Mouse (Mus musculus) neural tube, embryonic 13.5 days (tissue): ENCODE data around the gene Ptprn2. TPM values are rescaled to one million over a fixed set of nuclear protein-coding genes. Genes with fewer than 3 reads are reported as not detected.

ENCODE experiments used
- ATAC-seq: fragments of 200-750 bp; cut with Nextera tagmentation; 2 replicates; pipeline ENCODE4 v1.8.0; 2017; ENCODE audit warnings: low read depth, mild to moderate bottlenecking, moderate TSS enrichment, moderate library complexity
- H3K27ac ChIP-seq: fragments of 300-500 bp; sonication (generic); replicated peaks from 2 replicates; pipeline ENCODE4 v1.5.1; 2015; ENCODE audit warnings: moderate library complexity, mild to moderate bottlenecking, inconsistent platforms
- H3K27me3 ChIP-seq: fragments of 300-500 bp; sonication (generic); 2 replicates; pipeline ENCODE4 v1.6.1; 2015; ENCODE audit warnings: mild to moderate bottlenecking, inconsistent platforms
- H3K36me3 ChIP-seq: fragments of 300-500 bp; sonication (generic); 2 replicates; pipeline ENCODE4 v1.6.1; 2015; ENCODE audit warnings: mild to moderate bottlenecking, inconsistent platforms
- H3K4me1 ChIP-seq: fragments of 300-500 bp; sonication (generic); replicated peaks from 2 replicates; pipeline ENCODE4 v1.6.1; 2015; ENCODE audit warnings: inconsistent platforms
- H3K4me2 ChIP-seq: fragments of 300-500 bp; sonication (generic); 2 replicates; pipeline ENCODE4 v1.6.1; 2015; ENCODE audit warnings: inconsistent platforms, mild to moderate bottlenecking, moderate library complexity
- H3K4me3 ChIP-seq: fragments of 300-500 bp; sonication (generic); 2 replicates; pipeline ENCODE4 v1.5.1; 2015; ENCODE audit warnings: mild to moderate bottlenecking, inconsistent platforms
- H3K9ac ChIP-seq: fragments of 300-500 bp; sonication (generic); 2 replicates; pipeline ENCODE4 v1.6.1; 2015; ENCODE audit warnings: moderate library complexity, mild to moderate bottlenecking, inconsistent platforms
- H3K9me3 ChIP-seq: fragments of 300-500 bp; sonication (generic); 2 replicates; pipeline ENCODE4 v1.6.1; 2016; ENCODE audit warnings: inconsistent platforms
- WGBS: fragments of 180-500 bp; shearing (Covaris S2); methylation state at CpG from one replicate; pipeline ENCODE4 v1.1.7; 2015; 5-methylcytosine and 5-hydroxymethylcytosine counted together
- polyA plus RNA-seq: library from polyadenylated mRNA; unstranded; fragments of >200 nt; fragmentation: Nextera tagmentation; extraction: Ambion mirVana; gene quantifications from 2 replicates; pipeline ENCODE4 v1.2.1, GENCODE M21; 2015

Ptprn2 gene
- polyA plus RNA-seq, 1 experiment from 2014 or later: 10.6 TPM

- 0 out of 2 replicates have a peak overlapping the region, but pooled peaks have one; percentile 13 for H3K27ac ChIP-seq
- H3K27me3 ChIP-seq: no peaks in the 10 kb centered on the region; the same call in none of the 2 replicates
- H3K9me3 ChIP-seq: no peaks in the 10 kb centered on the region
- H3K4me1 ChIP-seq: peaks cover 20% of the 10 kb centered on the region
- WGBS: 79% methylated on average over 4 of the region's 4 CpGs
- ATAC-seq: no peak
- no peak overlapping the region for H3K4me2 ChIP-seq
- peaks cover 10% of the 10 kb centered on the region for H3K36me3 ChIP-seq
- no peak overlapping the region for H3K4me3 ChIP-seq
- no peak overlapping the region for H3K9ac ChIP-seq
These were observed 706.5 kb downstream of the Ptprn2 start for GRCm38 (mm10) chr12:117192001-117192400.

GRCm38 (mm10) chr12:117196721-117197425 is 711.4 kb downstream of the Ptprn2 start:
- Histone ChIP-seq H3K4me2 (peak overlapping the region; percentile 37), H3K36me3 (no peaks in the 10 kb centered on the region), H3K27ac (peak overlapping the region; percentile 80), H3K27me3 (no peaks in the 10 kb centered on the region; the same call in none of the 2 replicates), H3K9me3 (no peaks in the 10 kb centered on the region), H3K4me3 (no peak overlapping the region), H3K4me1 (peaks cover 57% of the 10 kb centered on the region), H3K9ac (peak overlapping the region; percentile 58)
- peak; percentile 85 for ATAC-seq
- 5% methylated on average over 12 of the region's 12 CpGs for WGBS

GRCm38 (mm10) chr12:117198093-117198492 is 712.6 kb downstream of the Ptprn2 start:
- H3K4me2 ChIP-seq: no peak overlapping the region
- 49% methylated on average over 8 of the region's 8 CpGs for WGBS

GRCm38 (mm10) chr12:117200117-117200516 is 714.6 kb downstream of the Ptprn2 start:
- Histone ChIP-seq H3K4me3 (no peak overlapping the region), H3K4me2 (no peak overlapping the region), H3K9ac (peak overlapping the region; percentile 35; the same call in 1 of the 2 replicates), H3K36me3 (no peaks in the 10 kb centered on the region), H3K27me3 (no peaks in the 10 kb centered on the region), H3K9me3 (no peaks in the 10 kb centered on the region), H3K4me1 (peaks cover 77% of the 10 kb centered on the region), H3K27ac (no peak overlapping the region)
- 21% methylated on average over 9 of the region's 9 CpGs for WGBS
- ATAC-seq: no peak

More at GRCm38 (mm10) chr12:117198093-117198492, 712.6 kb downstream of the Ptprn2 start:
- Histone ChIP-seq H3K4me3 (no peak overlapping the region), H3K4me1 (peaks cover 70% of the 10 kb centered on the region), H3K9me3 (no peaks in the 10 kb centered on the region), H3K27me3 (no peaks in the 10 kb centered on the region; the same call in 1 of the 2 replicates), H3K9ac (no peak overlapping the region), H3K27ac (peak overlapping the region; percentile 80; the same call in 1 of the 2 replicates), H3K36me3 (no peaks in the 10 kb centered on the region)
- ATAC-seq: no peak

GRCm38 (mm10) chr12:117200590-117200989 is 715.1 kb downstream of the Ptprn2 start:
- H3K27ac ChIP-seq: no peak overlapping the region
- no peaks in the 10 kb centered on the region for H3K9me3 ChIP-seq
- no peaks in the 10 kb centered on the region for H3K27me3 ChIP-seq
- H3K4me3 ChIP-seq: no peak overlapping the region
- H3K9ac ChIP-seq: no peak overlapping the region
- H3K36me3 ChIP-seq: no peaks in the 10 kb centered on the region
- H3K4me1 ChIP-seq: peaks cover 73% of the 10 kb centered on the region
- 53% methylated on average over 5 of the region's 5 CpGs for WGBS
- H3K4me2 ChIP-seq: no peak overlapping the region
- no peak for ATAC-seq

GRCm38 (mm10) chr12:117203506-117203905 is 718.0 kb downstream of the Ptprn2 start:
- H3K4me3 ChIP-seq: no peak overlapping the region
- no peak overlapping the region for H3K4me2 ChIP-seq
- peak overlapping the region; percentile 61 for H3K27ac ChIP-seq
- ATAC-seq: no peak
- peaks cover 46% of the 10 kb centered on the region for H3K4me1 ChIP-seq
- no peaks in the 10 kb centered on the region for H3K9me3 ChIP-seq
- 29% methylated on average over 7 of the region's 7 CpGs for WGBS
- no peak overlapping the region for H3K9ac ChIP-seq
- H3K36me3 ChIP-seq: no peaks in the 10 kb centered on the region
- no peaks in the 10 kb centered on the region for H3K27me3 ChIP-seq

- Histone ChIP-seq H3K9me3 (no peaks in the 10 kb centered on the region), H3K36me3 (no peaks in the 10 kb centered on the region), H3K9ac (no peak overlapping the region), H3K27me3 (no peaks in the 10 kb centered on the region), H3K27ac (no peak overlapping the region), H3K4me1 (peaks cover 33% of the 10 kb centered on the region), H3K4me3 (no peak overlapping the region), H3K4me2 (no peak overlapping the region)
- ATAC-seq: no peak
These were observed 719.4 kb downstream of the Ptprn2 start for GRCm38 (mm10) chr12:117204905-117205304.

GRCm38 (mm10) chr12:117207421-117208120 is 722.1 kb downstream of the Ptprn2 start:
- no peaks in the 10 kb centered on the region for H3K27me3 ChIP-seq
- WGBS: 65% methylated on average over 4 of the region's 4 CpGs
- no peak overlapping the region for H3K4me3 ChIP-seq
- ATAC-seq: no peak
- H3K36me3 ChIP-seq: no peaks in the 10 kb centered on the region
- H3K4me2 ChIP-seq: no peak overlapping the region
- no peaks in the 10 kb centered on the region for H3K9me3 ChIP-seq
- no peak overlapping the region for H3K9ac ChIP-seq
- no peak overlapping the region for H3K27ac ChIP-seq
- H3K4me1 ChIP-seq: peaks cover 14% of the 10 kb centered on the region

- H3K36me3 ChIP-seq: 0 out of 2 replicates have a peak, but pooled peaks cover 4% of the 10 kb centered on the region
- H3K27me3 ChIP-seq: no peaks in the 10 kb centered on the region
- no peak overlapping the region for H3K9ac ChIP-seq
- H3K27ac ChIP-seq: no peak overlapping the region
- H3K9me3 ChIP-seq: no peaks in the 10 kb centered on the region
- WGBS: 91% methylated on average over 4 of the region's 4 CpGs
- no peak for ATAC-seq
- peaks cover 7% of the 10 kb centered on the region; the same call in 1 of the 2 replicates for H3K4me1 ChIP-seq
- H3K4me3 ChIP-seq: no peak overlapping the region
- no peak overlapping the region for H3K4me2 ChIP-seq
These were observed 724.9 kb downstream of the Ptprn2 start for GRCm38 (mm10) chr12:117210467-117210866.

- no peak for ATAC-seq
- H3K4me3 ChIP-seq: no peak overlapping the region
- peaks cover 12% of the 10 kb centered on the region; the same call in 1 of the 2 replicates for H3K36me3 ChIP-seq
- H3K4me2 ChIP-seq: no peak overlapping the region
- H3K27me3 ChIP-seq: no peaks in the 10 kb centered on the region
- 76% methylated on average over 1 of the region's 1 CpGs for WGBS
- no peak overlapping the region for H3K27ac ChIP-seq
- H3K4me1 ChIP-seq: peaks cover 8% of the 10 kb centered on the region; the same call in 1 of the 2 replicates
- no peaks in the 10 kb centered on the region for H3K9me3 ChIP-seq
- H3K9ac ChIP-seq: no peak overlapping the region
These were observed 728.0 kb downstream of the Ptprn2 start for GRCm38 (mm10) chr12:117213531-117213930.

- no peak overlapping the region for H3K4me3 ChIP-seq
- no peak overlapping the region for H3K4me2 ChIP-seq
- H3K9ac ChIP-seq: no peak overlapping the region
- no peak overlapping the region for H3K27ac ChIP-seq
- ATAC-seq: no peak
- no peaks in the 10 kb centered on the region for H3K27me3 ChIP-seq
- H3K4me1 ChIP-seq: peaks cover 8% of the 10 kb centered on the region; the same call in 1 of the 2 replicates
- H3K36me3 ChIP-seq: peaks cover 15% of the 10 kb centered on the region; the same call in 1 of the 2 replicates
- 93% methylated on average over 4 of the region's 4 CpGs for WGBS
- no peaks in the 10 kb centered on the region for H3K9me3 ChIP-seq
These were observed 728.8 kb downstream of the Ptprn2 start for GRCm38 (mm10) chr12:117214272-117214671.

- ATAC-seq: peak; percentile 86
- Histone ChIP-seq H3K9me3 (no peaks in the 10 kb centered on the region), H3K4me2 (no peak overlapping the region), H3K4me3 (no peak overlapping the region), H3K4me1 (peaks cover 8% of the 10 kb centered on the region; the same call in 1 of the 2 replicates), H3K36me3 (peaks cover 15% of the 10 kb centered on the region; the same call in 1 of the 2 replicates), H3K9ac (no peak overlapping the region), H3K27me3 (no peaks in the 10 kb centered on the region), H3K27ac (no peak overlapping the region)
- WGBS: 65% methylated on average over 5 of the region's 5 CpGs
These were observed 729.4 kb downstream of the Ptprn2 start for GRCm38 (mm10) chr12:117214919-117215318.
